Mouse (Mus musculus) lung, postnatal 14 days (tissue): ENCODE results near the gene Jazf1.
A peak's percentile ranks its signal among the peaks of the same experiment; 100 is the strongest.

ENCODE experiments used
- DNase-seq: peaks from one replicate; pipeline ENCODE4 v3.0.0; 2021

Jazf1 gene

GRCm38 (mm10) chr6:52792455-52792854 is 276.0 kb downstream of the Jazf1 start:
- peak; percentile 37 for DNase-seq

GRCm38 (mm10) chr6:52790781-52791180 is 277.6 kb downstream of the Jazf1 start:
- DNase-seq, result no peak

GRCm38 (mm10) chr6:52790316-52790715 is 278.1 kb downstream of the Jazf1 start:
- no peak for DNase-seq

- DNase-seq, result no peak
These were observed 288.9 kb downstream of the Jazf1 start for GRCm38 (mm10) chr6:52779546-52779945.

GRCm38 (mm10) chr6:52778523-52778922 is 289.9 kb downstream of the Jazf1 start:
- no peak for DNase-seq

- no peak for DNase-seq
These were observed 291.4 kb downstream of the Jazf1 start for GRCm38 (mm10) chr6:52777034-52777433.

- no peak for DNase-seq
These were observed 292.5 kb downstream of the Jazf1 start for GRCm38 (mm10) chr6:52775956-52776355.

- no peak for DNase-seq
These were observed 293.1 kb downstream of the Jazf1 start for GRCm38 (mm10) chr6:52775350-52775749.

GRCm38 (mm10) chr6:52773132-52773531 is 295.3 kb downstream of the Jazf1 start:
- DNase-seq, result no peak

- no peak for DNase-seq
These were observed 297.6 kb downstream of the Jazf1 start for GRCm38 (mm10) chr6:52770789-52771188.

GRCm38 (mm10) chr6:52765206-52765605 is 303.2 kb downstream of the Jazf1 start:
- DNase-seq, result no peak

GRCm38 (mm10) chr6:52752832-52753231 is 315.6 kb downstream of the Jazf1 start:
- DNase-seq, result no peak

- DNase-seq, result no peak
These were observed 333.8 kb downstream of the Jazf1 start for GRCm38 (mm10) chr6:52734630-52735029.

GRCm38 (mm10) chr6:52730338-52730737 is 338.1 kb downstream of the Jazf1 start:
- no peak for DNase-seq

GRCm38 (mm10) chr6:52724805-52725439 is 343.5 kb downstream of the Jazf1 start:
- DNase-seq, result peak; percentile 77
